Mouse (Mus musculus): ENCODE data around the gene Foxp1.

DNA sequence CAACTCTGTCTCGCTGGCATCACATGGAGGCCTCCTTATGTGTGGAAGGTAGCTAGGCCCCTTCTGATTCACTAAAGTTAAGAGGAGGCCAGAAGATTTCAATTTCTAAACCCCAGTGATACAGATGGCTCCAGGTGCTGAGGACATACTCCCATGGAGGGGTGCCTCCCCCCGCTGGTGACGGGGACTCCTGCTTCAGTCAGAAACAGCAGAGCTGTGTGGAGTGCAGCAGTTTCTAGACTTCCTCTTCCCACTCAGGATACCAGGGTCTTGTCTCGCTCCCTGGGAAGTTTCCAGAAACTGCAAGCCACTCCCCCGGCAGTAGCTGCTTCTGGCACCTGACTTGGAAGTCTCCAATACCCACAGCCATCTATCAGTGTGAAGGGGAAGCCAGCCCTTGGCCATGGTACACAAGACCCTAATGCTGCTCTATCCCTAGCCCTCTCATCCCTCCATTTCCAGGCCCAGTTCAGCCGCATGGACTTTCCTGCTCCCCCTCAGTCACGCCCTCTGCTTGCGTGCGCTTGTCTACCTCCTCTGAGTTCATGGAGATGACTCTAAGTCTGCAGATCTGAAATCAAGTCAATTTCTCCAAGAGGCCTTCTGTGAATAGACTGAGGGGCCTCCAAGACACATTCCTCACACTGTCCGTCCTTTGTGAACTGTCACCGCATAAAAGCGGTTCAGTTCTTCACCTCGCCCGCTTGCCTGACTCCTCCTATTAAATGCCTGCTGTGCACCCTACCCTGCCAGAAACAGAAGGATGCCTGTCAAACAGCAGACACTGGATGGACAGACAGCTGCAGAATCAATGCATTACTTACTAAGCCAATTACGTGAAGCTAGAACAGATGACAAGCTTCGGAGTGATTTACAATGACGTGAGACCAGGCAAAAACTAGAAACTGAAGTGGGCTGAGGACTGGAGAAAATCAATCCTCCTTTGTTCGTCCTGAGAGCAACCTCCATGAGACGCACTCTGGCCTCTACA is 202.8 kb downstream of the Foxp1 start:
- TF ChIP-seq USF1 (IDR thresholded peaks at IDR 0.05; ENCODE audit: low read depth) (no peak), CEBPB (IDR thresholded peaks at IDR 0.05; ENCODE audit: insufficient read depth, poor library complexity, severe bottlenecking) (no peak), POLR2A (IDR thresholded peaks at IDR 0.05; ENCODE audit: insufficient read length, low read depth) (no peak), POLR2AphosphoS2 (IDR thresholded peaks at IDR 0.05; ENCODE audit: insufficient read length, low read depth) (no peak), REST (IDR thresholded peaks at IDR 0.05; ENCODE audit: insufficient read depth, insufficient read length) (no peak)
